Mouse (Mus musculus): ENCODE results near the gene Olfr530. TPM values are rescaled to one million over a fixed set of nuclear protein-coding genes. Genes with fewer than 3 reads are reported as not detected.

Gene Olfr530
- not detected for total RNA-seq (2021)

GRCm38 (mm10) chr7:140376231-140376630 lies at the start of gene Olfr530:
Gene Olfr530 (minus strand): TSS chr7:140376331.
- intact Hi-C loops (cut with DNase I): no loop called here
- no peak for DNase-seq (ENCODE audit: low spot score in 2 of 2)

GRCm38 (mm10) chr7:140421539-140421938 lies 45.4 kb upstream of the Olfr530 start, which contains the start of gene Olfr532:
Gene Olfr532 (minus strand): TSS chr7:140421639.
- intact Hi-C loops (cut with DNase I): loop anchor here (10.0 kb wide), 1 partner anchor 97 kb away; the partner anchor contains the start of gene Olfr525
- no peak for DNase-seq (ENCODE audit: low spot score in 2 of 2)

- no peak for DNase-seq (ENCODE audit: low spot score in 2 of 2)
- intact Hi-C loops (cut with DNase I): no loop called here
Measured at GRCm38 (mm10) chr7:140402818-140403217, 26.7 kb upstream of the Olfr530 start, which contains the start of gene Olfr531. Gene Olfr531 (minus strand): TSS chr7:140402918.

GRCm38 (mm10) chr7:140376911-140377310 lies 780 bp upstream of the Olfr530 start:
- no peak for DNase-seq (ENCODE audit: low spot score in 2 of 2)
- intact Hi-C loops (cut with DNase I): no loop called here

- intact Hi-C loops (cut with DNase I): no loop called here
- no peak for DNase-seq (ENCODE audit: low spot score in 2 of 2)
Measured at GRCm38 (mm10) chr7:140374300-140374699, 1.8 kb downstream of the Olfr530 start.

GRCm38 (mm10) chr7:140361571-140361970 lies 14.6 kb downstream of the Olfr530 start, which contains the start of gene Olfr60:
Gene Olfr60 (minus strand): TSS chr7:140361671.
- DNase-seq (ENCODE audit: low spot score in 2 of 2): no peak
- intact Hi-C loops (cut with DNase I): no loop called here

- DNase-seq (ENCODE audit: low spot score in 2 of 2): no peak
- intact Hi-C loops (cut with DNase I): no loop called here
Measured at GRCm38 (mm10) chr7:140333717-140334116, 42.4 kb downstream of the Olfr530 start, which contains the start of gene Olfr527. Gene Olfr527 (plus strand): TSS chr7:140334017.

GRCm38 (mm10) chr7:140329766-140330304 lies 46.3 kb downstream of the Olfr530 start:
- intact Hi-C loops (cut with DNase I): loop anchor here (10.0 kb wide), 1 partner anchor 95 kb away; the partner anchor contains the start of gene Olfr532

More at GRCm38 (mm10) chr7:140329766-140330304, 46.3 kb downstream of the Olfr530 start:
- DNase-seq (ENCODE audit: low spot score in 2 of 2): no peak

Other genes with a start within 250 kb of the Olfr530 start
- gene Mtg1, start 238.8 kb downstream of the Olfr530 start, total RNA-seq (2021): 10 to 100 TPM; 22.4 TPM
- gene Sprn, start 221.5 kb downstream of the Olfr530 start, total RNA-seq (2021): 100 to 1,000 TPM; 160 to 172 TPM
- not detected for gene Olfr522, start 211.6 kb downstream of the Olfr530 start, total RNA-seq (2021)
- not detected for gene Olfr523, start 203.1 kb downstream of the Olfr530 start, total RNA-seq (2021)
- gene Olfr524, start 170.4 kb downstream of the Olfr530 start, total RNA-seq (2021): not detected
- gene Cd163l1, start 158.1 kb downstream of the Olfr530 start, total RNA-seq (2021): not detected
- under 1 TPM in 1 of 2 experiments, not detected in 1; 0.16 TPM for gene 5830411N06Rik, start 129.0 kb downstream of the Olfr530 start, total RNA-seq (2021)
- gene Olfr525, start 55.5 kb downstream of the Olfr530 start, total RNA-seq (2021): not detected
- not detected for gene Olfr527, start 42.3 kb downstream of the Olfr530 start, total RNA-seq (2021)
- gene Olfr60, start 14.7 kb downstream of the Olfr530 start, total RNA-seq (2021): not detected
- not detected for gene Olfr531, start 26.6 kb upstream of the Olfr530 start, total RNA-seq (2021)
- gene Olfr532, start 45.3 kb upstream of the Olfr530 start, total RNA-seq (2021): not detected
- gene Olfr533, start 87.0 kb upstream of the Olfr530 start, total RNA-seq (2021): not detected
- gene Olfr535, start 107.9 kb upstream of the Olfr530 start, total RNA-seq (2021): not detected
- gene Olfr536, start 131.1 kb upstream of the Olfr530 start, total RNA-seq (2021): not detected
- gene Olfr538, start 191.6 kb upstream of the Olfr530 start, total RNA-seq (2021): not detected
- under 1 TPM in 1 of 2 experiments, not detected in 1; 0.09 TPM for gene Olfr46, start 224.9 kb upstream of the Olfr530 start, total RNA-seq (2021)

All from left cerebral cortex, postnatal 25 days (tissue).